Mouse (Mus musculus): ENCODE results near the gene Evl. TPM values are rescaled to one million over a fixed set of nuclear protein-coding genes. Genes with fewer than 3 reads are reported as not detected.

The Evl gene
- total RNA-seq, 1 experiment, result 36.4 TPM

DNA sequence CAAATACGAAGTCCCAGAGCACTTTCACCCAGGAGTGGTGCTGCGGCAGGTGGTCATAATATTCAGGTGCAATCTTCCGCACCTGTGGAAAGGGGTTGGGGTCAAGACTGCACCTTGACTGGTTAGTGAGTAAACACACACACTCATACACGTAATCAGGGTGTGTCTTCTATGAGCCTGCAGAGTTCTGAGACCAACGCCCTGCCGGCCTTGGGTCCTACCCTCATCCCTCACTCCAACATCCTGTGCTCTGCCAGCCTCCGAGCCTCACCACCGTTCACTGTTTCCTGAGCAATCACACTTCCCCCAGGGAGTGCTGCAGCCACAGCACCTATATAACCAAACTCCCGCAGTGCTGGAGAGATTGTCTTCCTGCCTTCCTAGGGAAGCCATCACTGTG lies 136.0 kb downstream of the Evl start:
- DNase-seq (ENCODE audit: low read depth, low spot score), result no peak
- TF ChIP-seq ZNF384 (IDR thresholded peaks at IDR 0.05; ENCODE audit: low read depth, low read length) (no peak), MAFK (IDR thresholded peaks at IDR 0.05; ENCODE audit: insufficient read depth, low read depth, low read length) (no peak), HCFC1 (IDR thresholded peaks at IDR 0.05; ENCODE audit: borderline replicate concordance, insufficient read depth, low read length) (no peak)
- Histone ChIP-seq H3K36me3 (ENCODE audit: control insufficient read depth, insufficient read depth, low read length, poor library complexity, severe bottlenecking) (no peaks in the 10 kb centered on the region), H3K4me1 (ENCODE audit: control insufficient read depth in 2 of 2, insufficient read depth in 2 of 2, low read length in 2 of 2, poor library complexity in 1 of 2) (peaks cover 3 to 24% of the 10 kb centered on the region in 2 experiments; a peak in 2 of 4 replicates), H3K9ac (ENCODE audit: insufficient read depth, low read depth, low read length, poor library complexity, severe bottlenecking) (no peak overlapping the region), H3K27ac (ENCODE audit: insufficient read depth, low read depth, low read length, poor library complexity, severe bottlenecking) (no peak overlapping the region), H3K9me3 (ENCODE audit: control insufficient read depth, insufficient read depth, low read depth, low read length) (no peaks in the 10 kb centered on the region), H3K4me3 (ENCODE audit: insufficient read depth in 1 of 2, low read depth in 1 of 2, low read length in 2 of 2, poor library complexity in 1 of 2, severe bottlenecking in 1 of 2) (no peak overlapping the region)
- in situ Hi-C loops (cut with MboI; ENCODE audit: low sequenced_read_pairs in 2 of 2, unreplicated experiment in 2 of 2), result no loop called here

DNA sequence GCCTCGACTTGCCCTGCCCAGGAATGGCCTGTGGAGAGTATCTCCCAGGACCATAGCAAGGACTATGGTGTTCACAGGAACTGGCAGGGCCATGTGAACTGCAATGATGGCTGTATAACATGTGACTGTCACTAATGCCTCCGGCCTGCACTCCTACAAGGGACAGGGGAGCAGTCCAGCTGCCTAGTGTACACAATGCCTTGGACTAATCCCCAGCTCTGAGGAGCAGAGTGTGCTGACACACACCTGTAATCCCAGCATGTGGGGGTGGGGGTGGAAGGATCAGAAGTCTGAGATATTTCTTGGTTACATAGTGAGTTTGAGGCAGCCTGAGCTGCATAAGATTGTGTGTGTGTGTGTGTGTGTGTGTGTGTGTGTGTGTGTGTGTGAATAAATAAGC lies 139.1 kb downstream of the Evl start:
- H3K36me3 ChIP-seq (ENCODE audit: control insufficient read depth, insufficient read depth, low read length, poor library complexity, severe bottlenecking), result no peaks in the 10 kb centered on the region
- H3K9me3 ChIP-seq (ENCODE audit: control insufficient read depth, insufficient read depth, low read depth, low read length), result no peaks in the 10 kb centered on the region
- no peak overlapping the region for H3K9ac ChIP-seq (ENCODE audit: insufficient read depth, low read depth, low read length, poor library complexity, severe bottlenecking)
- no peak for TF ChIP-seq HCFC1 (IDR thresholded peaks at IDR 0.05; ENCODE audit: borderline replicate concordance, insufficient read depth, low read length)
- no peak for TF ChIP-seq CHD2 (IDR thresholded peaks at IDR 0.05; ENCODE audit: low read depth, low read length)
- no peak for TF ChIP-seq MAFK (IDR thresholded peaks at IDR 0.05; ENCODE audit: insufficient read depth, low read depth, low read length)
- TF ChIP-seq ZC3H11A (IDR thresholded peaks at IDR 0.05; ENCODE audit: borderline replicate concordance, low read depth, low read length), result no peak
- no peak for TF ChIP-seq ZNF384 (IDR thresholded peaks at IDR 0.05; ENCODE audit: low read depth, low read length)
- DNase-seq (ENCODE audit: low read depth, low spot score), result no peak
- no peak overlapping the region for H3K27ac ChIP-seq (ENCODE audit: insufficient read depth, low read depth, low read length, poor library complexity, severe bottlenecking)
- in situ Hi-C loops (cut with MboI; ENCODE audit: low sequenced_read_pairs in 2 of 2, unreplicated experiment in 2 of 2), result no loop called here
- H3K4me1 ChIP-seq (ENCODE audit: control insufficient read depth in 2 of 2, insufficient read depth in 2 of 2, low read length in 2 of 2, poor library complexity in 1 of 2), result peaks cover 3 to 10% of the 10 kb centered on the region in 2 experiments; a peak in 1 of 4 replicates
- no peak overlapping the region for H3K4me3 ChIP-seq (ENCODE audit: insufficient read depth in 1 of 2, low read depth in 1 of 2, low read length in 2 of 2, poor library complexity in 1 of 2, severe bottlenecking in 1 of 2)

DNA sequence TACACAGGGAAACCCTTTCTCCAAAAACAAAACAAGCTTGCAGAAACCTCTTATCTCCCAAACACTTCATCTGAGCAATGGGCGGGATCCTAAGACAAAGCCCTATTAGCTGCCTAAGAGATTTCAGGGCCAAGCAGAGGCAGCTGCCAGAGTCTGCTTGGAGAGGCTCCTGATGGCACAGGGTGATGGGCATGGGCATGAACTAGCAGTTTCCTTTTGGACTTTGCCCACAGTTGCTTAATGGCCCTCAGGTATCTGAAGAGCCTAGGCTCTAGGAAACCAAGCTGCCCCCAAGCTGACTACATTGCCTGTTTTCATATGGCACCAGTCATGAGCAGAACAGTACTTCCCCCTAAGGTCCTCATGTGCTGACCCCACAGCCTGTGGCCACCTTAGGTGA lies 139.7 kb downstream of the Evl start:
- Histone ChIP-seq H3K4me3 (ENCODE audit: insufficient read depth in 1 of 2, low read depth in 1 of 2, low read length in 2 of 2, poor library complexity in 1 of 2, severe bottlenecking in 1 of 2) (no peak overlapping the region), H3K36me3 (ENCODE audit: control insufficient read depth, insufficient read depth, low read length, poor library complexity, severe bottlenecking) (no peaks in the 10 kb centered on the region), H3K4me1 (ENCODE audit: control insufficient read depth in 2 of 2, insufficient read depth in 2 of 2, low read length in 2 of 2, poor library complexity in 1 of 2) (peaks cover 3 to 10% of the 10 kb centered on the region in 2 experiments; a peak in 1 of 4 replicates), H3K9ac (ENCODE audit: insufficient read depth, low read depth, low read length, poor library complexity, severe bottlenecking) (no peak overlapping the region), H3K9me3 (ENCODE audit: control insufficient read depth, insufficient read depth, low read depth, low read length) (no peaks in the 10 kb centered on the region), H3K27ac (ENCODE audit: insufficient read depth, low read depth, low read length, poor library complexity, severe bottlenecking) (no peak overlapping the region)
- no peak for DNase-seq (ENCODE audit: low read depth, low spot score)
- in situ Hi-C loops (cut with MboI; ENCODE audit: low sequenced_read_pairs in 2 of 2, unreplicated experiment in 2 of 2), result no loop called here
- TF ChIP-seq ZC3H11A (IDR thresholded peaks at IDR 0.05; ENCODE audit: borderline replicate concordance, low read depth, low read length), result no peak
- TF ChIP-seq MAFK (IDR thresholded peaks at IDR 0.05; ENCODE audit: insufficient read depth, low read depth, low read length), result no peak
- TF ChIP-seq ZNF384 (IDR thresholded peaks at IDR 0.05; ENCODE audit: low read depth, low read length), result no peak
- TF ChIP-seq CHD2 (IDR thresholded peaks at IDR 0.05; ENCODE audit: low read depth, low read length), result no peak
- TF ChIP-seq HCFC1 (IDR thresholded peaks at IDR 0.05; ENCODE audit: borderline replicate concordance, insufficient read depth, low read length), result no peak

DNA sequence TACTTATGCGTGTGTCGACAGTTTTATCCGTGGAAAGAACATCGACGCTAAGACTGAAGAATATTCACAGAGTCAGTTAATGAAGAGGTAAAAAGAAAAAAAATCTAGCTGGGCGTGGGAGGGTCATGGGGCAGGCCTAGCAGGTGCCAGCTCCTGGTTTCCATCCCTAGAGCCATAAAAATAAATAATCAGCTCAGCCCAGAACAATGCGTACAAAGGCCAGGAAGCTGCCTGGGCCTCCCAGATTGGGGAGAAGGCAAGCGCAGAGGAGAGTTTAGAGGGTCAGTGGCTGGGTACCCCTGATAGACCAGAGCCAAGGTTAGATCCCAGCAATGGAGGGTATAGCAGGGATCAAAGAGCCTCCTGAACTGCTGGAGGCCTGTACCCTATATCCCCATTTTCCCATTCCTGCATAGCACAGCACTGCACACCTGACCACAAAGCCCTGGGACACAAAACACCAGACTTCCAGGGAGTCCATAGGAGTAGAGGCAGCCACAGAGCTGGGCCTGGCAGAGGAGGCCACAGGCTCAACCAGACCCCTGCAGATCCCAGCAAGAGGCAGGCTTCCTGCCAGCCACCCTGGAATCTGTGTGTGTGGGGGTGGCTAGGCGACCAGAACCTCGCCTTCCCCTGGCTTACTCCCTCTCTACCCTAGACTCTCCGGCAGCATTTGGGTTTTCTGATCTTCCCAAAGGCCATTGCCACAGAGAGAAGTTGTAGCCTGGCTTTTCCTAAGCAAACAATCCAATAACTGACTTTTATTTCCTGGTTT lies 144.4 kb downstream of the Evl start:
- no peak for TF ChIP-seq CHD2 (IDR thresholded peaks at IDR 0.05; ENCODE audit: low read depth, low read length)
- TF ChIP-seq ZC3H11A (IDR thresholded peaks at IDR 0.05; ENCODE audit: borderline replicate concordance, low read depth, low read length), result no peak
- no peak for TF ChIP-seq MAFK (IDR thresholded peaks at IDR 0.05; ENCODE audit: insufficient read depth, low read depth, low read length)
- no peak for TF ChIP-seq ZNF384 (IDR thresholded peaks at IDR 0.05; ENCODE audit: low read depth, low read length)
- no peak for TF ChIP-seq HCFC1 (IDR thresholded peaks at IDR 0.05; ENCODE audit: borderline replicate concordance, insufficient read depth, low read length)
- no peak for DNase-seq (ENCODE audit: low read depth, low spot score)
- H3K4me1 ChIP-seq (ENCODE audit: control insufficient read depth in 2 of 2, insufficient read depth in 2 of 2, low read length in 2 of 2, poor library complexity in 1 of 2), result no peaks in the 10 kb centered on the region
- in situ Hi-C loops (cut with MboI; ENCODE audit: low sequenced_read_pairs in 2 of 2, unreplicated experiment in 2 of 2), result no loop called here
- no peaks in the 10 kb centered on the region for H3K36me3 ChIP-seq (ENCODE audit: control insufficient read depth, insufficient read depth, low read length, poor library complexity, severe bottlenecking)
- no peak overlapping the region for H3K27ac ChIP-seq (ENCODE audit: insufficient read depth, low read depth, low read length, poor library complexity, severe bottlenecking)
- H3K9ac ChIP-seq (ENCODE audit: insufficient read depth, low read depth, low read length, poor library complexity, severe bottlenecking), result no peak overlapping the region
- H3K4me3 ChIP-seq (ENCODE audit: insufficient read depth in 1 of 2, low read depth in 1 of 2, low read length in 2 of 2, poor library complexity in 1 of 2, severe bottlenecking in 1 of 2), result no peak overlapping the region
- H3K9me3 ChIP-seq (ENCODE audit: control insufficient read depth, insufficient read depth, low read depth, low read length), result no peaks in the 10 kb centered on the region
